Comparison of ENCODE assay signal across 8 mouse cellular contexts in the genomic region with DNA sequence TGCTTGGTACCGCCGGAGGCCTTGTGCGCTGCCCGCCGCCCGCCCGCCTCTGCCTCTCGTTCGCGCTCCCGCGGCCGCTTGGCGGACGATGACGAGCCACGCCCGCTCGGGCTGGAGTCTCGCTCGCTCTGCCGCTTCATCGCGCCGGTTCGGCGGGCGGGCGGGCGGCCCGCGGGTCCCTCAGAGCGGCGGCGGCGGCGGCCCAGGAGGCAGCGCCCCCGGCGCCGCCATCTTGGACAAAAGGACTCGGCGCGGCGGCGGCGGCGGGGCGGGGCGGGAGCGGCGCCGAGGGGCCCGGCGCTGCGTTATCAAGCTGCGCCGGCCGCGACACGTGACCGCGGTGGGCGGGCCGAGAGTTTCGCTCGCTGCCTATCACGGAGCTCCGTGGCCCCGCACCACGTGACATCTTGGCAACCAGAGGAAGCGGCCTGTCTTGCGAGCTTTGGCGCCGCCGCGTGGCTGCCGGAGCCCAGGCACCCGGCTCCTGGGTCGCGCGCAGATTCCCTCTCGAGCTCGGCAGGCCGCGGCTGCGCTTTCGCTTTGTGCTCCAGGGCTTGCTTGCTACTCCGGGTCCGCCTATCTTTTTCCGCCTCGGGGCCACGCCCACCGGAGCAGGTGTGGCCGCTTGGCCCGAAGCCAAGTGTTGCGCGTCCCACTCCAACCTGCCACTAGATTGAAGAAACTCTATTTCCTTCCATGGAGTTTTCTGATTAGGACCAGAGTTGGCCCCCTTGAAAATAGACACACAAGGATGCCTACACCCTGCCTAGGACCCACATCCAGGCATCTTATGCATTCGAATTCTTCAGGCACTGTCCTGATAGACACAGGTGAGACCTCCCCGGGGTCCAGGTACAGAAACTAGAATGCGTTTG. TPM values are rescaled to one million over a fixed set of nuclear protein-coding genes. Genes with fewer than 3 reads are reported as not detected.
DNase-seq lines count a peak whose midpoint lies in the region; ATAC-seq and TF ChIP-seq lines count a peak whose summit lies in the region.

Gene Rbm15b, minus strand, starts transcription at position 601 of the 875 bp plus-strand sequence.

- peak within 1 kb of the TSS; percentile 47; the same call in 1 of the 2 replicates for H3K27ac ChIP-seq in CH12.LX (ENCODE audit: insufficient read depth, low read depth)
- H3K27ac ChIP-seq in forebrain, embryonic 11.5 days (ENCODE audit: low read depth, low read length): peak within 1 kb of the TSS; percentile 77
- peak within 1 kb of the TSS; percentile 79 for H3K27ac ChIP-seq in heart, embryonic 16.5 days (ENCODE audit: low read length)
- peak within 1 kb of the TSS; percentile 95 for H3K27ac ChIP-seq in liver, embryonic 15.5 days (replicated peaks)
- H3K27ac ChIP-seq in neural tube, embryonic 12.5 days: peak within 1 kb of the TSS; percentile 93

- peaks cover 39 to 62% of the 10 kb centered on the region in 2 experiments for H3K36me3 ChIP-seq in CH12.LX (replicated peaks in 1 of 2; ENCODE audit: control insufficient read depth in 1 of 2, insufficient read depth in 1 of 2, low read length in 1 of 2)
- H3K36me3 ChIP-seq in forebrain, embryonic 11.5 days (ENCODE audit: control insufficient read depth, insufficient read depth, low read length): peaks cover 9% of the 10 kb centered on the region
- peaks cover 23% of the 10 kb centered on the region for H3K36me3 ChIP-seq in heart, embryonic 16.5 days (ENCODE audit: control insufficient read depth, insufficient read depth)
- peaks cover 66% of the 10 kb centered on the region for H3K36me3 ChIP-seq in liver, embryonic 15.5 days (replicated peaks)
- H3K36me3 ChIP-seq in neural tube, embryonic 12.5 days: peaks cover 60% of the 10 kb centered on the region

- no peak for TF ChIP-seq EP300 in CH12.LX (IDR thresholded peaks at IDR 0.05; ENCODE audit: low read length)

- peak; percentile 73 for TF ChIP-seq POLR2A in CH12.LX (IDR thresholded peaks at IDR 0.05; ENCODE audit: low read depth, low read length)

- TF ChIP-seq CTCF in CH12.LX (conservative IDR thresholded peaks at IDR 0.05 in 1 of 2, IDR thresholded peaks at IDR 0.05 in 1 of 2; ENCODE audit: low read depth in 2 of 2, low read length in 2 of 2): peak in 1 of 2 experiments; percentile 87; a peak in 2 of 4 replicates

- in situ Hi-C loops in CH12.LX (cut with MboI; ENCODE audit: low pct_ligation_motif_present, low pct_unique_long_range_greater_than_20kb, low sequenced_read_pairs): no loop called here

- peak within 1 kb of the TSS; percentile 58 for H3K4me2 ChIP-seq in CH12.LX (ENCODE audit: insufficient read depth, low read depth, poor library complexity, severe bottlenecking)
- H3K4me2 ChIP-seq in forebrain, embryonic 11.5 days (ENCODE audit: low read depth, low read length, severe bottlenecking): peak within 1 kb of the TSS; percentile 87
- peak within 1 kb of the TSS; percentile 79 for H3K4me2 ChIP-seq in heart, embryonic 16.5 days (ENCODE audit: low read depth, low read length)
- peak within 1 kb of the TSS; percentile 95 for H3K4me2 ChIP-seq in liver, embryonic 15.5 days
- peak within 1 kb of the TSS; percentile 96 for H3K4me2 ChIP-seq in neural tube, embryonic 12.5 days (replicated peaks)

- TF ChIP-seq RAD21 in CH12.LX (IDR thresholded peaks at IDR 0.05; ENCODE audit: low read depth, low read length): peak; percentile 62

- peaks cover 60% of the 10 kb centered on the region for H3K79me2 ChIP-seq in CH12.LX (replicated peaks; ENCODE audit: control insufficient read depth, extremely low read depth, insufficient read depth, poor library complexity, severe bottlenecking)

- dilution Hi-C loops in CH12.LX (cut with MboI; ENCODE audit: extremely low pct_ligation_motif_present, extremely low pct_unique_long_range_greater_than_20kb, low sequenced_read_pairs): no loop called here

- H3K4me3 ChIP-seq in CH12.LX (replicated peaks in 1 of 3; ENCODE audit: low read depth in 2 of 3, low read length in 2 of 3, poor library complexity in 1 of 3): peak within 1 kb of the TSS; percentile 59 to 84 (median 84)
- H3K4me3 ChIP-seq in forebrain, embryonic 11.5 days (ENCODE audit: low read depth, low read length): peak within 1 kb of the TSS; percentile 95
- peak within 1 kb of the TSS; percentile 79 for H3K4me3 ChIP-seq in heart, embryonic 16.5 days (ENCODE audit: low read length)
- peak within 1 kb of the TSS; percentile 93 for H3K4me3 ChIP-seq in liver, embryonic 15.5 days (replicated peaks)
- H3K4me3 ChIP-seq in neural tube, embryonic 12.5 days: peak within 1 kb of the TSS; percentile 98

- DNase-seq in CH12.LX (ENCODE audit: extremely low read depth): peak; percentile 98
- DNase-seq in c-Kit-positive CD71-positive TER-119-negative erythroid progenitor cells, embryonic 14.5 days (ENCODE audit: low read depth): peak; percentile 95
- peak; percentile 99 for DNase-seq in forebrain, embryonic 11.5 days (ENCODE audit: low spot score)
- peak; percentile 99 for DNase-seq in kidney, postnatal 36 days
- peak; percentile 96 for DNase-seq in telencephalon, adult 2 months (ENCODE audit: low read depth, low spot score)

- ATAC-seq in forebrain, embryonic 11.5 days (replicated peaks; ENCODE audit: low FRiP score): peak; percentile 75
- ATAC-seq in heart, embryonic 16.5 days (replicated peaks; ENCODE audit: extremely low read depth, insufficient read depth, low FRiP score): peak; percentile 81
- ATAC-seq in liver, embryonic 15.5 days (ENCODE audit: insufficient read depth): peak; percentile 64
- ATAC-seq in neural tube, embryonic 12.5 days (ENCODE audit: low FRiP score, low read depth): peak; percentile 55

- no peaks in the 10 kb centered on the region for H3K27me3 ChIP-seq in CH12.LX (replicated peaks)
- no peaks in the 10 kb centered on the region for H3K27me3 ChIP-seq in forebrain, embryonic 11.5 days (ENCODE audit: control insufficient read depth, insufficient read depth, low read length)
- H3K27me3 ChIP-seq in heart, embryonic 16.5 days (ENCODE audit: control insufficient read depth, insufficient read depth, low read length): no peaks in the 10 kb centered on the region
- no peaks in the 10 kb centered on the region for H3K27me3 ChIP-seq in liver, embryonic 15.5 days
- no peaks in the 10 kb centered on the region for H3K27me3 ChIP-seq in neural tube, embryonic 12.5 days (replicated peaks)

- no peaks in the 10 kb centered on the region for H3K9me3 ChIP-seq in CH12.LX (replicated peaks; ENCODE audit: low read length)
- H3K9me3 ChIP-seq in forebrain, embryonic 11.5 days (ENCODE audit: control insufficient read depth, low read length): no peaks in the 10 kb centered on the region
- no peaks in the 10 kb centered on the region for H3K9me3 ChIP-seq in heart, embryonic 16.5 days (replicated peaks; ENCODE audit: control insufficient read depth, low read length)
- H3K9me3 ChIP-seq in liver, embryonic 15.5 days (replicated peaks): no peaks in the 10 kb centered on the region
- no peaks in the 10 kb centered on the region for H3K9me3 ChIP-seq in neural tube, embryonic 12.5 days

- H3K4me1 ChIP-seq in CH12.LX (ENCODE audit: control insufficient read depth in 1 of 2, insufficient read depth in 2 of 2): peaks cover 23 to 72% of the 10 kb centered on the region in 2 experiments
- H3K4me1 ChIP-seq in forebrain, embryonic 11.5 days (replicated peaks; ENCODE audit: control insufficient read depth, insufficient read depth, low read length): peaks cover 35% of the 10 kb centered on the region
- H3K4me1 ChIP-seq in heart, embryonic 16.5 days (ENCODE audit: control insufficient read depth, insufficient read depth, low read length): peaks cover 46% of the 10 kb centered on the region
- peaks cover 80% of the 10 kb centered on the region for H3K4me1 ChIP-seq in liver, embryonic 15.5 days (replicated peaks)
- peaks cover 75% of the 10 kb centered on the region for H3K4me1 ChIP-seq in neural tube, embryonic 12.5 days

- WGBS in forebrain, embryonic 11.5 days: 2% methylated on average over 95 of the region's 101 CpGs
- 2% methylated on average over 99 of the region's 101 CpGs for WGBS in heart, embryonic 16.5 days
- 1% methylated on average over 100 of the region's 101 CpGs for WGBS in liver, embryonic 15.5 days (ENCODE audit: insufficient replicate concordance)
- 3% methylated on average over 97 of the region's 101 CpGs for WGBS in neural tube, embryonic 12.5 days

- peak within 1 kb of the TSS; percentile 95 for H3K9ac ChIP-seq in CH12.LX (ENCODE audit: insufficient read depth, low read depth)
- H3K9ac ChIP-seq in forebrain, embryonic 11.5 days (ENCODE audit: low read length): peak within 1 kb of the TSS; percentile 95
- H3K9ac ChIP-seq in heart, embryonic 16.5 days (ENCODE audit: low read length): peak within 1 kb of the TSS; percentile 92
- peak within 1 kb of the TSS; percentile 93 for H3K9ac ChIP-seq in liver, embryonic 15.5 days
- peak within 1 kb of the TSS; percentile 99 for H3K9ac ChIP-seq in neural tube, embryonic 12.5 days

TF ChIP-seq in CH12.LX, 34 proteins besides CTCF, POLR2A, EP300 and RAD21 (continues in another document):
- TF ChIP-seq GABPA (IDR thresholded peaks at IDR 0.05; ENCODE audit: insufficient replicate concordance, low read depth, low read length) (no peak; the same call in 1 of the 2 replicates), KAT2A (IDR thresholded peaks at IDR 0.05; ENCODE audit: insufficient replicate concordance, low read length) (peak; percentile 69; the same call in 1 of the 2 replicates), USF2 (conservative IDR thresholded peaks at IDR 0.05; ENCODE audit: low read depth, low read length) (peak; percentile 96), JUND (conservative IDR thresholded peaks at IDR 0.05; ENCODE audit: low read depth, low read length) (no peak), ETS1 (conservative IDR thresholded peaks at IDR 0.05; ENCODE audit: low read depth, low read length) (no peak), ZKSCAN1 (IDR thresholded peaks at IDR 0.05; ENCODE audit: borderline replicate concordance, low read depth, low read length) (no peak), MXI1 (IDR thresholded peaks at IDR 0.05; ENCODE audit: low read depth, low read length) (peak; percentile 91), CHD1 (IDR thresholded peaks at IDR 0.05; ENCODE audit: low read depth, low read length) (no peak), CHD2 (IDR thresholded peaks at IDR 0.05; ENCODE audit: low read length) (0 out of 2 replicates have a peak, but pooled peaks have one; percentile 4), BHLHE40 (IDR thresholded peaks at IDR 0.05; ENCODE audit: low read depth, low read length) (peak; percentile 87), TBP (conservative IDR thresholded peaks at IDR 0.05; ENCODE audit: low read depth, low read length) (no peak), MAX (IDR thresholded peaks at IDR 0.05; ENCODE audit: low read length) (peak; percentile 98)

RNA-seq across cellular contexts. Expression of gene Rbm15b, which starts in this region (rescaled TPM):
- total RNA-seq in CH12.LX (2012; rRNA removed) (17.4 and 26.4 TPM in 2 replicates), CH12.LX (2014; rRNA removed) (10.9 and 11.4 TPM in 2 replicates)
- 15.6 and 19.5 TPM in 2 replicates for polyA plus RNA-seq in CH12.LX (2012; ENCODE audit: insufficient read length, low read depth)
- polyA plus RNA-seq in forebrain, embryonic 11.5 days (2014; fragmentation: Nextera tagmentation; extraction: Ambion mirVana): 35.6 and 43.6 TPM in 2 replicates
- 3.9 and 4.6 TPM in 2 replicates for polyA plus RNA-seq in heart, embryonic 16.5 days (2015; fragmentation: Nextera tagmentation; extraction: Ambion mirVana)
- 2.6 and 3.1 TPM in 2 replicates for polyA plus RNA-seq in liver, embryonic 15.5 days (2015; fragmentation: Nextera tagmentation; extraction: Ambion mirVana)
- 39.6 and 39.7 TPM in 2 replicates for polyA plus RNA-seq in neural tube, embryonic 12.5 days (2016; fragmentation: Nextera tagmentation; extraction: Ambion mirVana)

Comparison
In these comparisons a context has a peak if more than half of its experiments do, and no peak if none do; other contexts are left out.
1. Peak in every context shown above with its lines: DNase-seq, ATAC-seq, H3K4me3 ChIP-seq and H3K27ac ChIP-seq.